ENCODE assay signal across 10 mouse cellular contexts in genomic region chr6:93819888-93820287, GRCm38 (mm10).
DNase-seq lines count a peak whose midpoint lies in the region; ATAC-seq and TF ChIP-seq lines count a peak whose summit lies in the region.
"Had no signal": no experiment of that assay in that cellular context is flagged by ENCODE, and none has a peak within 500 bp of the region (broad histone marks: within the 10 kb centered on the region; RNA-seq: fewer than 3 reads in every experiment).

No protein-coding gene starts in this region.

- no peaks in the 10 kb centered on the region for H3K36me3 ChIP-seq in kidney, postnatal 0 days (ENCODE audit: insufficient read depth, low read length)
- H3K36me3 ChIP-seq in forebrain, postnatal 0 days (ENCODE audit: insufficient read depth) = no peaks in the 10 kb centered on the region
- H3K36me3 ChIP-seq in midbrain, embryonic 16.5 days (ENCODE audit: control insufficient read depth, insufficient read depth, low read length) = no peaks in the 10 kb centered on the region
- H3K36me3 ChIP-seq: heart, embryonic 13.5 days had no signal

- H3K9me3 ChIP-seq in kidney, postnatal 0 days (replicated peaks; ENCODE audit: low read length) = no peaks in the 10 kb centered on the region
- H3K9me3 ChIP-seq in forebrain, postnatal 0 days (ENCODE audit: low read length) = no peaks in the 10 kb centered on the region
- H3K9me3 ChIP-seq in midbrain, embryonic 16.5 days (replicated peaks; ENCODE audit: control insufficient read depth, low read length, poor library complexity, severe bottlenecking) = no peaks in the 10 kb centered on the region

- no peak for TF ChIP-seq CTCF in kidney, postnatal 0 days (IDR thresholded peaks at IDR 0.05; ENCODE audit: low read depth)
- no peak for TF ChIP-seq CTCF in forebrain, postnatal 0 days (IDR thresholded peaks at IDR 0.05; ENCODE audit: low read depth)

- no peak overlapping the region for H3K27ac ChIP-seq in kidney, postnatal 0 days
- H3K27ac ChIP-seq in forebrain, postnatal 0 days (ENCODE audit: low read depth, low read length) = peak overlapping the region; percentile 74
- peak overlapping the region; percentile 74 for H3K27ac ChIP-seq in midbrain, embryonic 16.5 days (ENCODE audit: low read length)
- H3K27ac ChIP-seq: heart, embryonic 13.5 days had no signal

- peaks cover 4% of the 10 kb centered on the region; the same call in 1 of the 2 replicates for H3K4me1 ChIP-seq in kidney, postnatal 0 days (replicated peaks; ENCODE audit: insufficient read depth, low read length)
- H3K4me1 ChIP-seq in forebrain, postnatal 0 days (ENCODE audit: insufficient read depth) = peaks cover 34% of the 10 kb centered on the region
- peaks cover 43% of the 10 kb centered on the region for H3K4me1 ChIP-seq in midbrain, embryonic 16.5 days (ENCODE audit: control insufficient read depth, insufficient read depth, low read length)

- no peak overlapping the region for H3K4me2 ChIP-seq in kidney, postnatal 0 days (ENCODE audit: low read length)
- H3K4me2 ChIP-seq in forebrain, postnatal 0 days (ENCODE audit: low read depth) = peak overlapping the region; percentile 35
- H3K4me2 ChIP-seq in midbrain, embryonic 16.5 days (ENCODE audit: low read length) = peak overlapping the region; percentile 37
- H3K4me2 ChIP-seq: heart, embryonic 13.5 days had no signal

- WGBS in kidney, postnatal 0 days = 46% methylated on average over 6 of the region's 6 CpGs
- 4% methylated on average over 6 of the region's 6 CpGs for WGBS in forebrain, postnatal 0 days
- 6% methylated on average over 6 of the region's 6 CpGs for WGBS in midbrain, embryonic 16.5 days

- no peak overlapping the region for H3K9ac ChIP-seq in kidney, postnatal 0 days (ENCODE audit: low read depth, low read length)
- H3K9ac ChIP-seq in forebrain, postnatal 0 days = 0 out of 2 replicates have a peak overlapping the region, but pooled peaks have one; percentile 22
- peak overlapping the region; percentile 35; the same call in 1 of the 2 replicates for H3K9ac ChIP-seq in midbrain, embryonic 16.5 days (ENCODE audit: low read depth, low read length)
- H3K9ac ChIP-seq: heart, embryonic 13.5 days had no signal

- peak; percentile 39 for DNase-seq in kidney, postnatal 0 days (ENCODE audit: low spot score)
- no peak for DNase-seq in kidney, adult 18-20 months
- DNase-seq in cerebellum, adult 8-10 months = peak; percentile 97
- peak; percentile 90 for DNase-seq in forebrain, postnatal 0 days
- DNase-seq in layer of hippocampus, adult 8-10 months (ENCODE audit: low spot score in 2 of 2) = peak; percentile 78 to 81
- DNase-seq in T-cell, adult 2 months (ENCODE audit: low spot score) = no peak

- no peak for ATAC-seq in kidney, postnatal 0 days (replicated peaks; ENCODE audit: low FRiP score, low read depth)
- ATAC-seq in forebrain, postnatal 0 days = peak; percentile 94
- ATAC-seq in midbrain, embryonic 16.5 days = peak; percentile 89
- ATAC-seq in granulocyte monocyte progenitor cell, adult 5-6 weeks (replicated peaks; ENCODE audit: poor library complexity, severe bottlenecking) = no peak

- no peak overlapping the region for H3K4me3 ChIP-seq in kidney, postnatal 0 days (replicated peaks; ENCODE audit: low read depth, low read length)
- 0 out of 2 replicates have a peak overlapping the region, but pooled peaks have one; percentile 7 for H3K4me3 ChIP-seq in forebrain, postnatal 0 days (ENCODE audit: low read depth, low read length)
- no peak overlapping the region for H3K4me3 ChIP-seq in midbrain, embryonic 16.5 days (ENCODE audit: low read depth, low read length)
- H3K4me3 ChIP-seq: heart, embryonic 13.5 days; myocyte had no signal

- H3K27me3 ChIP-seq in kidney, postnatal 0 days (ENCODE audit: insufficient read depth, low read length) = no peaks in the 10 kb centered on the region
- H3K27me3 ChIP-seq in forebrain, postnatal 0 days (ENCODE audit: insufficient read depth, low read length) = no peaks in the 10 kb centered on the region
- H3K27me3 ChIP-seq in midbrain, embryonic 16.5 days (ENCODE audit: control insufficient read depth, insufficient read depth, low read depth, low read length) = no peaks in the 10 kb centered on the region
- H3K27me3 ChIP-seq: heart, embryonic 13.5 days had no signal

Comparison
In these comparisons a context has a peak if more than half of its experiments do, and no peak if none do; other contexts are left out.
1. DNase-seq: peak in kidney, postnatal 0 days (single experiment), cerebellum, adult 8-10 months (single experiment), forebrain, postnatal 0 days (single experiment) and layer of hippocampus, adult 8-10 months (2 of 2); none in kidney, adult 18-20 months (single experiment) and T-cell, adult 2 months (single experiment).
2. ATAC-seq: peak in forebrain, postnatal 0 days (single experiment) and midbrain, embryonic 16.5 days (single experiment); none in kidney, postnatal 0 days (single experiment) and granulocyte monocyte progenitor cell, adult 5-6 weeks (single experiment).